Mouse (Mus musculus): ENCODE results near the gene Napsa. TPM values are rescaled to one million over a fixed set of nuclear protein-coding genes. Genes with fewer than 3 reads are reported as not detected.
A peak's percentile ranks its signal among the peaks of the same experiment; 100 is the strongest.

The Napsa gene
- polyA plus RNA-seq, 1 experiment from 2014 or later = 3.9 TPM

GRCm38 (mm10) chr7:44605436-44605835, 33.3 kb downstream of the Napsa start:
- Histone ChIP-seq H3K36me3 (ENCODE audit: control insufficient read depth, insufficient read depth, low read length) (no peaks in the 10 kb centered on the region), H3K4me3 (ENCODE audit: low read length) (no peak overlapping the region), H3K27ac (ENCODE audit: low read length) (no peak overlapping the region), H3K4me2 (ENCODE audit: low read depth, low read length) (no peak overlapping the region), H3K27me3 (replicated peaks; ENCODE audit: control insufficient read depth, insufficient read depth, low read length) (peaks cover 45% of the 10 kb centered on the region), H3K4me1 (ENCODE audit: control insufficient read depth, insufficient read depth, low read length) (peaks cover 9% of the 10 kb centered on the region; the same call in 1 of the 2 replicates), H3K9ac (ENCODE audit: low read depth, low read length) (no peak overlapping the region), H3K9me3 (ENCODE audit: control insufficient read depth, low read length) (no peaks in the 10 kb centered on the region)
- ATAC-seq = no peak
- 44% methylated on average over 7 of the region's 7 CpGs for WGBS

- H3K27ac ChIP-seq (ENCODE audit: low read length) = no peak overlapping the region
- H3K36me3 ChIP-seq (ENCODE audit: control insufficient read depth, insufficient read depth, low read length) = 0 out of 2 replicates have a peak, but pooled peaks cover 2% of the 10 kb centered on the region
- H3K4me2 ChIP-seq (ENCODE audit: low read depth, low read length) = no peak overlapping the region
These were observed 34.2 kb downstream of the Napsa start for GRCm38 (mm10) chr7:44606171-44606901.

GRCm38 (mm10) chr7:44612192-44612591, 40.0 kb downstream of the Napsa start:
- ATAC-seq = no peak
- WGBS = 74% methylated on average over 7 of the region's 7 CpGs
- 0 out of 2 replicates have a peak, but pooled peaks cover 8% of the 10 kb centered on the region for H3K27me3 ChIP-seq (replicated peaks; ENCODE audit: control insufficient read depth, insufficient read depth, low read length)

More at GRCm38 (mm10) chr7:44606171-44606901, 34.2 kb downstream of the Napsa start:
- Histone ChIP-seq H3K27me3 (replicated peaks; ENCODE audit: control insufficient read depth, insufficient read depth, low read length) (peaks cover 40% of the 10 kb centered on the region), H3K4me3 (ENCODE audit: low read length) (no peak overlapping the region), H3K9ac (ENCODE audit: low read depth, low read length) (peak overlapping the region; percentile 6; the same call in 1 of the 2 replicates), H3K4me1 (ENCODE audit: control insufficient read depth, insufficient read depth, low read length) (peaks cover 9% of the 10 kb centered on the region; the same call in 1 of the 2 replicates), H3K9me3 (ENCODE audit: control insufficient read depth, low read length) (no peaks in the 10 kb centered on the region)
- ATAC-seq = peak; percentile 90
- WGBS = 10% methylated on average over 29 of the region's 29 CpGs

GRCm38 (mm10) chr7:44614041-44614688, 42.0 kb downstream of the Napsa start:
- ATAC-seq = 0 out of 2 replicates have a peak, but pooled peaks have one; percentile 14
- whole genome bisulfite sequencing = 18% methylated on average over 20 of the region's 20 CpGs
- Histone ChIP-seq H3K36me3 (ENCODE audit: control insufficient read depth, insufficient read depth, low read length) (0 out of 2 replicates have a peak, but pooled peaks cover 2% of the 10 kb centered on the region), H3K27ac (ENCODE audit: low read length) (no peak overlapping the region), H3K27me3 (replicated peaks; ENCODE audit: control insufficient read depth, insufficient read depth, low read length) (0 out of 2 replicates have a peak, but pooled peaks cover 8% of the 10 kb centered on the region), H3K9ac (ENCODE audit: low read depth, low read length) (no peak overlapping the region), H3K4me3 (ENCODE audit: low read length) (no peak overlapping the region), H3K9me3 (ENCODE audit: control insufficient read depth, low read length) (no peaks in the 10 kb centered on the region), H3K4me1 (ENCODE audit: control insufficient read depth, insufficient read depth, low read length) (no peaks in the 10 kb centered on the region), H3K4me2 (ENCODE audit: low read depth, low read length) (no peak overlapping the region)

More at GRCm38 (mm10) chr7:44612192-44612591, 40.0 kb downstream of the Napsa start:
- 0 out of 2 replicates have a peak, but pooled peaks cover 2% of the 10 kb centered on the region for H3K36me3 ChIP-seq (ENCODE audit: control insufficient read depth, insufficient read depth, low read length)
- no peak overlapping the region for H3K4me2 ChIP-seq (ENCODE audit: low read depth, low read length)
- H3K9ac ChIP-seq (ENCODE audit: low read depth, low read length) = no peak overlapping the region
- no peak overlapping the region for H3K4me3 ChIP-seq (ENCODE audit: low read length)
- H3K9me3 ChIP-seq (ENCODE audit: control insufficient read depth, low read length) = no peaks in the 10 kb centered on the region
- H3K4me1 ChIP-seq (ENCODE audit: control insufficient read depth, insufficient read depth, low read length) = no peaks in the 10 kb centered on the region
- H3K27ac ChIP-seq (ENCODE audit: low read length) = no peak overlapping the region

- H3K27ac ChIP-seq (ENCODE audit: low read length) = no peak overlapping the region
- H3K4me1 ChIP-seq (ENCODE audit: control insufficient read depth, insufficient read depth, low read length) = no peaks in the 10 kb centered on the region
- no peaks in the 10 kb centered on the region for H3K9me3 ChIP-seq (ENCODE audit: control insufficient read depth, low read length)
- ATAC-seq = no peak
- H3K36me3 ChIP-seq (ENCODE audit: control insufficient read depth, insufficient read depth, low read length) = peaks cover 11% of the 10 kb centered on the region
- H3K27me3 ChIP-seq (replicated peaks; ENCODE audit: control insufficient read depth, insufficient read depth, low read length) = 0 out of 2 replicates have a peak, but pooled peaks cover 8% of the 10 kb centered on the region
- 20% methylated on average over 10 of the region's 10 CpGs for WGBS
- no peak overlapping the region for H3K4me2 ChIP-seq (ENCODE audit: low read depth, low read length)
- H3K4me3 ChIP-seq (ENCODE audit: low read length) = no peak overlapping the region
- no peak overlapping the region for H3K9ac ChIP-seq (ENCODE audit: low read depth, low read length)
These were observed 43.1 kb downstream of the Napsa start for GRCm38 (mm10) chr7:44615309-44615708.

GRCm38 (mm10) chr7:44615987-44616386, 43.8 kb downstream of the Napsa start:
- Histone ChIP-seq H3K27me3 (replicated peaks; ENCODE audit: control insufficient read depth, insufficient read depth, low read length) (0 out of 2 replicates have a peak, but pooled peaks cover 8% of the 10 kb centered on the region), H3K4me2 (ENCODE audit: low read depth, low read length) (no peak overlapping the region), H3K9ac (ENCODE audit: low read depth, low read length) (no peak overlapping the region), H3K36me3 (ENCODE audit: control insufficient read depth, insufficient read depth, low read length) (peaks cover 10% of the 10 kb centered on the region), H3K27ac (ENCODE audit: low read length) (no peak overlapping the region), H3K4me3 (ENCODE audit: low read length) (no peak overlapping the region), H3K4me1 (ENCODE audit: control insufficient read depth, insufficient read depth, low read length) (no peaks in the 10 kb centered on the region), H3K9me3 (ENCODE audit: control insufficient read depth, low read length) (no peaks in the 10 kb centered on the region)
- WGBS = 76% methylated on average over 14 of the region's 14 CpGs
- ATAC-seq = no peak

GRCm38 (mm10) chr7:44617059-44617458, 44.9 kb downstream of the Napsa start:
- Histone ChIP-seq H3K4me2 (ENCODE audit: low read depth, low read length) (no peak overlapping the region), H3K9ac (ENCODE audit: low read depth, low read length) (no peak overlapping the region), H3K9me3 (ENCODE audit: control insufficient read depth, low read length) (no peaks in the 10 kb centered on the region), H3K4me1 (ENCODE audit: control insufficient read depth, insufficient read depth, low read length) (no peaks in the 10 kb centered on the region), H3K36me3 (ENCODE audit: control insufficient read depth, insufficient read depth, low read length) (peaks cover 10% of the 10 kb centered on the region), H3K4me3 (ENCODE audit: low read length) (no peak overlapping the region), H3K27me3 (replicated peaks; ENCODE audit: control insufficient read depth, insufficient read depth, low read length) (0 out of 2 replicates have a peak, but pooled peaks cover 8% of the 10 kb centered on the region), H3K27ac (ENCODE audit: low read length) (no peak overlapping the region)
- no peak for ATAC-seq
- 75% methylated on average over 3 of the region's 3 CpGs for WGBS

GRCm38 (mm10) chr7:44623714-44624542, 51.7 kb downstream of the Napsa start:
- Histone ChIP-seq H3K4me2 (ENCODE audit: low read depth, low read length) (no peak overlapping the region), H3K27me3 (replicated peaks; ENCODE audit: control insufficient read depth, insufficient read depth, low read length) (no peaks in the 10 kb centered on the region), H3K4me3 (ENCODE audit: low read length) (no peak overlapping the region), H3K36me3 (ENCODE audit: control insufficient read depth, insufficient read depth, low read length) (peaks cover 23% of the 10 kb centered on the region), H3K9ac (ENCODE audit: low read depth, low read length) (no peak overlapping the region), H3K4me1 (ENCODE audit: control insufficient read depth, insufficient read depth, low read length) (no peaks in the 10 kb centered on the region), H3K9me3 (ENCODE audit: control insufficient read depth, low read length) (no peaks in the 10 kb centered on the region), H3K27ac (ENCODE audit: low read length) (no peak overlapping the region)
- WGBS = 51% methylated on average over 18 of the region's 18 CpGs
- ATAC-seq = 0 out of 2 replicates have a peak, but pooled peaks have one; percentile 10

GRCm38 (mm10) chr7:44624543-44624826, 52.3 kb downstream of the Napsa start:
- Histone ChIP-seq H3K9ac (ENCODE audit: low read depth, low read length) (no peak overlapping the region), H3K4me1 (ENCODE audit: control insufficient read depth, insufficient read depth, low read length) (no peaks in the 10 kb centered on the region), H3K4me2 (ENCODE audit: low read depth, low read length) (no peak overlapping the region), H3K36me3 (ENCODE audit: control insufficient read depth, insufficient read depth, low read length) (peaks cover 25% of the 10 kb centered on the region), H3K27me3 (replicated peaks; ENCODE audit: control insufficient read depth, insufficient read depth, low read length) (no peaks in the 10 kb centered on the region), H3K27ac (ENCODE audit: low read length) (no peak overlapping the region), H3K4me3 (ENCODE audit: low read length) (no peak overlapping the region), H3K9me3 (ENCODE audit: control insufficient read depth, low read length) (no peaks in the 10 kb centered on the region)
- 73% methylated on average over 3 of the region's 3 CpGs for WGBS
- peak; percentile 22; the same call in 1 of the 2 replicates for ATAC-seq

Data from intestine, embryonic 16.5 days (tissue).